Mouse (Mus musculus) neural tube, embryonic 15.5 days (tissue): ENCODE results near the gene Olfr175-ps1. TPM values are rescaled to one million over a fixed set of nuclear protein-coding genes. Genes with fewer than 3 reads are reported as not detected.

Experiments used
- ATAC-seq: fragments of 200-750 bp; cut with Nextera tagmentation; 2 replicates; pipeline ENCODE4 v1.8.0; 2017; ENCODE audit warnings: mild to moderate bottlenecking, moderate TSS enrichment, moderate library complexity; ENCODE audit not compliant: low FRiP score
- H3K27ac ChIP-seq: fragments of 300-500 bp; sonication (generic); replicated peaks from 2 replicates; pipeline ENCODE4 v1.5.1; 2015; ENCODE audit warnings: mild to moderate bottlenecking, inconsistent platforms
- H3K27me3 ChIP-seq: fragments of 300-500 bp; sonication (generic); replicated peaks from 2 replicates; pipeline ENCODE4 v1.6.1; 2015; ENCODE audit warnings: inconsistent platforms
- H3K36me3 ChIP-seq: fragments of 300-500 bp; sonication (generic); 2 replicates; pipeline ENCODE4 v1.6.1; 2015; ENCODE audit warnings: inconsistent platforms
- H3K4me1 ChIP-seq: fragments of 300-500 bp; sonication (generic); 2 replicates; pipeline ENCODE4 v1.6.1; 2015; ENCODE audit warnings: inconsistent platforms
- H3K4me2 ChIP-seq: fragments of 300-500 bp; sonication (generic); 2 replicates; pipeline ENCODE4 v1.6.1; 2015; ENCODE audit warnings: inconsistent platforms, mild to moderate bottlenecking, moderate library complexity
- H3K4me3 ChIP-seq: fragments of 300-500 bp; sonication (generic); replicated peaks from 2 replicates; pipeline ENCODE4 v1.5.1; 2015; ENCODE audit warnings: mild to moderate bottlenecking, inconsistent platforms
- H3K9ac ChIP-seq: fragments of 300-500 bp; sonication (generic); replicated peaks from 2 replicates; pipeline ENCODE4 v1.6.1; 2015; ENCODE audit warnings: mild to moderate bottlenecking, inconsistent platforms
- H3K9me3 ChIP-seq: fragments of 300-500 bp; sonication (generic); replicated peaks from 2 replicates; pipeline ENCODE4 v1.6.1; 2016; ENCODE audit warnings: inconsistent platforms
- WGBS: fragments of 180-500 bp; shearing (Covaris S2); methylation state at CpG from one replicate; pipeline ENCODE4 v1.1.7; 2015; ENCODE audit warnings: mixed read lengths; 5-methylcytosine and 5-hydroxymethylcytosine counted together
- polyA plus RNA-seq: library from polyadenylated mRNA; unstranded; fragments of >200 nt; fragmentation: Nextera tagmentation; extraction: Ambion mirVana; gene quantifications from 2 replicates; pipeline ENCODE4 v1.2.1, GENCODE M21; 2015

Gene Olfr175-ps1
- not detected in 2 replicates for polyA plus RNA-seq

- Histone ChIP-seq H3K9me3 (no peaks in the 10 kb centered on the region), H3K27ac (no peak within 1 kb of the TSS), H3K4me2 (no peak within 1 kb of the TSS), H3K4me1 (no peaks in the 10 kb centered on the region), H3K36me3 (no peaks in the 10 kb centered on the region), H3K27me3 (no peaks in the 10 kb centered on the region), H3K9ac (no peak within 1 kb of the TSS), H3K4me3 (no peak within 1 kb of the TSS)
- WGBS = 81% methylated on average over 1 of the region's 1 CpGs
- ATAC-seq = no peak
Observed at GRCm38 (mm10) chr16:58826732-58827319, at the start of gene Olfr175-ps1. Gene Olfr175-ps1 (minus strand): TSS chr16:58826782.

- Histone ChIP-seq H3K36me3 (no peaks in the 10 kb centered on the region), H3K27me3 (no peaks in the 10 kb centered on the region), H3K27ac (no peak within 1 kb of the TSS), H3K9ac (no peak within 1 kb of the TSS), H3K4me1 (no peaks in the 10 kb centered on the region), H3K4me2 (no peak within 1 kb of the TSS), H3K4me3 (no peak within 1 kb of the TSS), H3K9me3 (no peaks in the 10 kb centered on the region)
- 49% methylated on average over 1 of the region's 1 CpGs for WGBS
- no peak for ATAC-seq
Observed at GRCm38 (mm10) chr16:58874668-58875067, 48.1 kb upstream of the Olfr175-ps1 start, which contains the start of gene Olfr177. Gene Olfr177 (minus strand): TSS chr16:58874768.

GRCm38 (mm10) chr16:58861479-58861878, 34.9 kb upstream of the Olfr175-ps1 start:
- Histone ChIP-seq H3K27ac (no peak overlapping the region), H3K36me3 (no peaks in the 10 kb centered on the region), H3K4me2 (no peak overlapping the region), H3K4me3 (no peak overlapping the region), H3K4me1 (no peaks in the 10 kb centered on the region), H3K9ac (no peak overlapping the region), H3K9me3 (no peaks in the 10 kb centered on the region), H3K27me3 (no peaks in the 10 kb centered on the region)
- 73% methylated on average over 1 of the region's 1 CpGs for WGBS
- ATAC-seq = no peak

GRCm38 (mm10) chr16:58860032-58860737, 33.6 kb upstream of the Olfr175-ps1 start:
- Histone ChIP-seq H3K9me3 (no peaks in the 10 kb centered on the region), H3K27me3 (no peaks in the 10 kb centered on the region), H3K4me1 (no peaks in the 10 kb centered on the region), H3K4me2 (no peak overlapping the region), H3K9ac (no peak overlapping the region), H3K4me3 (no peak overlapping the region), H3K27ac (no peak overlapping the region), H3K36me3 (no peaks in the 10 kb centered on the region)
- ATAC-seq = no peak
- 89% methylated on average over 2 of the region's 2 CpGs for WGBS

GRCm38 (mm10) chr16:58800168-58800567, 26.4 kb downstream of the Olfr175-ps1 start, which contains the start of gene Olfr173:
Gene Olfr173 (minus strand): TSS chr16:58800268.
- no peak for ATAC-seq
- WGBS = 75% methylated on average over 2 of the region's 2 CpGs

More at GRCm38 (mm10) chr16:58800168-58800567, 26.4 kb downstream of the Olfr175-ps1 start, which contains the start of gene Olfr173:
- H3K27me3 ChIP-seq = no peaks in the 10 kb centered on the region
- no peak within 1 kb of the TSS for H3K9ac ChIP-seq
- no peaks in the 10 kb centered on the region for H3K36me3 ChIP-seq
- H3K4me1 ChIP-seq = no peaks in the 10 kb centered on the region
- no peak within 1 kb of the TSS for H3K4me2 ChIP-seq
- H3K4me3 ChIP-seq = no peak within 1 kb of the TSS
- H3K9me3 ChIP-seq = no peaks in the 10 kb centered on the region
- H3K27ac ChIP-seq = no peak within 1 kb of the TSS

Other genes with a start within 250 kb of the Olfr175-ps1 start
- not detected in 2 replicates for gene Gm813, start 209.8 kb downstream of the Olfr175-ps1 start, polyA plus RNA-seq
- not detected in 2 replicates for gene E330017A01Rik, start 188.0 kb downstream of the Olfr175-ps1 start, polyA plus RNA-seq
- gene Cpox, start 156.5 kb downstream of the Olfr175-ps1 start, polyA plus RNA-seq = 15.8 and 20.3 TPM in 2 replicates
- 0.56 TPM in 1 of 2 replicates, not detected in the other for gene Gpr15, start 107.7 kb downstream of the Olfr175-ps1 start, polyA plus RNA-seq
- 141 TPM in 2 replicates for gene Cldnd1, start 98.9 kb downstream of the Olfr175-ps1 start, polyA plus RNA-seq
- gene Olfr172, start 63.6 kb downstream of the Olfr175-ps1 start, polyA plus RNA-seq = not detected in 2 replicates
- gene Olfr173, start 26.5 kb downstream of the Olfr175-ps1 start, polyA plus RNA-seq = not detected in 2 replicates
- not detected in 2 replicates for gene Olfr177, start 48.0 kb upstream of the Olfr175-ps1 start, polyA plus RNA-seq
- not detected in 2 replicates for gene Olfr178, start 65.3 kb upstream of the Olfr175-ps1 start, polyA plus RNA-seq
- not detected in 2 replicates for gene Olfr181, start 102.0 kb upstream of the Olfr175-ps1 start, polyA plus RNA-seq
- not detected in 2 replicates for gene Olfr180, start 102.6 kb upstream of the Olfr175-ps1 start, polyA plus RNA-seq
- not detected in 2 replicates for gene Olfr183, start 168.6 kb upstream of the Olfr175-ps1 start, polyA plus RNA-seq
- not detected in 2 replicates for gene Olfr186, start 203.5 kb upstream of the Olfr175-ps1 start, polyA plus RNA-seq
- gene Olfr187, start 213.0 kb upstream of the Olfr175-ps1 start, polyA plus RNA-seq = not detected in 2 replicates